Mouse (Mus musculus) adrenal gland, postnatal 36 days (tissue): ENCODE measurements around the gene Ckap2l. TPM values are rescaled to one million over a fixed set of nuclear protein-coding genes. Genes with fewer than 3 reads are reported as not detected.

Experiments
- DNase-seq, 2 experiments: peaks; one replicate each; pipeline ENCODE4 v3.0.0; 2021; ENCODE audit warnings: mixed read lengths in 1 of 2
- total RNA-seq, 2 experiments: library from RNA; stranded (reverse); gene quantifications; 2 replicates each; pipeline ENCODE4 v1.2.3; 2021

The Ckap2l gene
- total RNA-seq, 2 experiments from 2014 or later, result 3.0 to 3.5 TPM

DNA sequence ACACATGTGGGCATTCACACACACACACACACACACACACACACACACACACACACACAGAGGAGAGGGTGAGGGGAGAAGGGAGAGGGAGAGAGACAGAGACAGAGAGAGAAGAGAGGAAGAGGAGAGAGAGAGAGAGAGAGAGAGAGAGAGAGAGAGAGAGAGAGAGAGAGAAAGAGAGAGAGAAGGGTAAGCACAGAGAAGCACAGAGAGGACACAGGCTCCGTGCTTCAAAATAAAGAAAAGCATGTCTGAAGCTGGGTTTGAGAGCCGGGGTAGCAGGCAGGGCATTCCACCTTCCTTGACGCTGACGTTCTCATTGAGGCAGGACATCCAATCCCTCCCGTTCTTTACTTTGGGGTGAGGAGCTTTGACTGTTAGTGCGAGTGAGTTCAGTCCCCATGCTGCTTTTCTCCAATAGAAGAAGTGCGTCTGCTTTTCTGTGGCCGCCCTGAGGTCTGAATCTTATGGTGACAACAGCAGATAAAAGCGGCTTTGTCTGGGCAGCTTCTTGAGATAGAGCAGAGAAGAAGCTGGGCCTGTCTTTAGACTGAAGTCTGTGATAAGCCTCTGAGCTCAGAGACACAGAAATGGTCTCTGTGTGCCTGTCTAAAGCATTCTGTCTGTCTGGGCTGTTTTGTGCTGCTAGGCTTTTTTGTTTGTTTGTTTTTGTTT, 63.1 kb downstream of the Ckap2l start:
- DNase-seq, result no peak

DNA sequence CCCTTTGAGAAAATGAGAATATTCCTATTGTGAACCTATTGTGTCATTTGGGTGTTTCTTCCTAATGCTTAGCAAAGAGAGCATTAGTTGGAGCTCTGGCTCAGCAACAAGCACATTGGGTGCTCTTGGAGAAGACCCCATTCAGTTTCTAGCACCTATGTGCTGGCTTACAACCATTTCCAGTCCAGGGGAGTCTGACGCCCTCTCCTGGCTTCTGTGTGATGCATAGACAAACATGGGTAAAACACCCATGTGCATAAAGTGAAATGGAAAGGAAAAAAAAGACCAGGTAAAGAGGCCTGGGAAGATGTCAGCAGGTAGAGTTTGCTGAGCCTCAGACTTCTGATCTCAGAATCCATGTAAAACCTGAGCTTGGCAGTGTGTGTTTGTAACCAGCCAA, 63.8 kb downstream of the Ckap2l start:
- no peak for DNase-seq

GRCm38 (mm10) chr2:129232484-129232883, 64.5 kb downstream of the Ckap2l start:
- peak; percentile 56 to 66 for DNase-seq

DNA sequence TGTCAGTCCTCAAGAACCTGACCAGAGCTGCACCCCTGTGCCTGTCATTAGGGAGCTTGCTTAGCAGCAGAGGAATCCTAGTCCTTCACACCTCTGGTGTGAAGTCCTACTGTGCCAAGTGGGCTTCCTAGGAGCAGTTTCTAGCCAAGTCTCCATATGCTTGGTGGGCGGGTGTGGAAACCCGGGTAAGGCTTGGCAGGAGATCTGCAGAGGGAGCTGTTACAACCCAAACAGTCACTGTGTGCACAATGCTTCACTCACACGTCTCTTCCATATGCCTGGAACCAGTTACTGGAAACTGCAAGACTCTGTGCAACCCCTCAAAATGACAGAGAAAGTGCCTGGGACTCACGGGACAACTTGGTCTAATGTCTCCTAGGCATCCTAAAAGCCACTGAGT, 65.0 kb downstream of the Ckap2l start:
- DNase-seq, result no peak

DNA sequence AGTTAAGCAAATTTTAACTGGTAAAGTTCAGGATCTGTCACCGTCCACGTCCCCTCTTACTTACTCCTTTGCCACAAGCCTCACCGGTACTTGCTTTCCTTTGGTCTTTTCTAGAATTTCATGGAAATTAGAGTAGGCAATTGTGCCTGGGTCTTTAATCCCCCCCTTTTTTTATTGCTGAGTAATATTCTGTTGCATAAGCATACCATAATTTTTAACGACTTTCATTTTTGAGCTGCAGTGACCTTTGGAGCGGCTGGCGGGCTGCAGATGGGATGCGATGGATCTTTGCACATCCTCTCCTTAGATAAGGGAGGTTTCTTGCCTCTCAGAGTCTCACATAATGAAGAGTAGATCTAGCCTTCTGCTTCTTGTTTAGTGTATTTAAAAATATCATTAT, 67.7 kb downstream of the Ckap2l start:
- DNase-seq, result no peak

DNA sequence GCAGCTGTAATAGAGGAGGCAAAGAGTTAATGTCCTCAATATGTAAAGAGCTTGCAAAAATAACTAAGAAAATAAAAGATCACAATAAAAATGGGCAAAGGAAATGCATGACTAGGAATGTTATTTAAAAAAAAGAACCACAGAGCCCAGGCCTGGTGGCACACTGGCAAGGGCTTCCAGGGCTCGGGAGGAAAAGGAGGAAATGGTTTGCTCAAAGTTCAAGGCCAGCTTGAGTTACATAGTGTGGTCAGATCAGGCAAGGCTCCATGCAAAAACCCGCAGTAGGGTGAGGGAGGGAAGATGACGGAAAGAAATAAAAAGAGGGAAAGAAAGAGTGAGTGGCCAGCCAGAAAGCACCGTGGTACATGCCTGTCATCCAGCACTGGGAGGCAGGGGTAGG, 68.4 kb downstream of the Ckap2l start:
- DNase-seq, result no peak

DNA sequence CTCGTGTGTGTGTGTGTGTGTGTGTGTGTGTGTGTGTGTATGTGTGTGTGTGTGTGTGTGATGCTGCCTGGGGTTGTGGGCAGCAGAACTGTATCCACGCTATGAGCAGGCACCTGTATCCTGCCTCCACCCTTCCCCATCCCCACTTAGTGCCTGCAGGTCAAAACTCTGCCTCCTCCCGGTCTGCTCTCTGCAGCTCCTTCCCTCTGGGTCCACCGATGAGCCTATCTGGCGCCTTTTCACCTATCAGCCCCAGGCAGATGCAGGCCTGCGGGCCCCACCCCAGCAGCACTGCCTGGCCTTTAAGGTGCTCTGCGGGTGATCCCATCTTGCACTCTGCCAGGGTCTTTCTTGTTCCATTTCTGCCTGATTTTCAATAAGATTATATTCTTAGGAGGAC, 69.3 kb downstream of the Ckap2l start:
- no peak for DNase-seq

DNA sequence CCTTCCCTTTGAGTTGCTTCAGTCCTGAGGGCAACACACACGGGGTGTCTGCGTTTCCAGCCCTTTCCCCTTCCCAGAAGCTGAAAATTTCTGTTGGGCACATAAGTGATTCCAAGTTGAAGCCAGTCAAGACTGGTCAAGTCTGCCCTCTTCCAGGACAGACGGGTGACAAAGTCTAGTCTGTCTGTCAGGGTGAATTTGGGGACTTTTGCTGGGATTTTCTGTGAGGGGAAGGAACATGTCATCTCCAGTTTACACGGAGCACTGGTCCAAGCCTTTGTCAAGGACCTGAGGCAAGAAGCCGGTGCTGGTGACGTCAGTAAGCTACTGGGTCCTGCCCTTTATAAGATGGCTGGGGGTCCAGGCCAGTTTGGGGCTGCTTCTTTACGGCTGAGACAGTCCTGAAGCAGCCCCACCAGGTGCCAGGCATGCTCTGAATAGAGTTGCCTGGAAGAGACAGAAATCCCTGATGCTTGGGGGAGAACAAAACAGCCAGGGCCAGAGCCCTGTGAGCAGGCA, 69.9 kb downstream of the Ckap2l start:
- DNase-seq, result no peak

DNA sequence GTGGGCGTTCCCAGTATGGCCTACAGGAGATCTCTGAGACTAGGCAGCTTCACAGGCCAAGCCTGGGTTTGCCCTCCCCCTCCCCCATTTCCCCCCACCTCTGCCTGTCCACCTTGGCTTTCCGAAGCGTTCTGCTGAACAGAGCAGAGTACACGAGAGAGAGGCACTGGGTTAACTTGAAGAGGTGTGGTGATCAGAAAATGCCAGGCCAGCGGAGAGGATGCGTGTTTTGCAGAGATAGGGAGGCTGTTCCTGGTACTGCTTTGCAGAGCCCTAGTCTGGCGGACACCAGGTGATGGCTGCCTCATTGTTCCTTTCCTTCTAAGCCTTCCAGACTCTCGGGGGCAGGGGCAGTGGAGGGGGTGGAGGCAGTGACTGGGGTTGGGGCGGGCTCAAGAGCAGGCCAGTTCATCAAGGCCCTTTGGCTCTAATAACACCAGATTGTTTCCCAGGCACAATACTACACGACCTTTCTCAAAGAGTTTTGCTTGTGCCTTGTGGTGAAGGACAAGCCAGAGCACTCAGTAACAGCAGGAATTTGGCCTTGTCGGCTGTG, 70.6 kb downstream of the Ckap2l start:
- DNase-seq, result peak; percentile 20 to 27

GRCm38 (mm10) chr2:129225251-129225819, 71.7 kb downstream of the Ckap2l start:
- no peak for DNase-seq

DNA sequence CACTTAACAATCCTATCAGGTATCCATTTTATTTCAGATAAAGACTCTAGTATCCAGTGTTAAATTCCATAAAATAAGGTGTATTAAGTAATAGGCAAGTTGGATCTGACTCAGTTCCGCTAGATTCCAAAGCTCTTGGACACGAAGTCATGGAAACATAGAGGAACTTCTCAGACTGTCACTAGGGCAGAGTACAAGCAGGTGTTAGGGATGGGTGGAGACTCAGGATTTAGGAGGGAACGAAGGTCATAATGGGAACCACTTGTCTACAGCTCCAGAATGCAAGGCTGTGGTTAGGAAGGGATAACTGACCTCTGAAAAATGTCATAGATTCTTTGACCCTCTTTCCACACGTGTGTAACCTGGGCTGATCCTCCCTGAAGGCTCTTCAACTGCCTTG, 72.8 kb downstream of the Ckap2l start:
- no peak for DNase-seq

DNA sequence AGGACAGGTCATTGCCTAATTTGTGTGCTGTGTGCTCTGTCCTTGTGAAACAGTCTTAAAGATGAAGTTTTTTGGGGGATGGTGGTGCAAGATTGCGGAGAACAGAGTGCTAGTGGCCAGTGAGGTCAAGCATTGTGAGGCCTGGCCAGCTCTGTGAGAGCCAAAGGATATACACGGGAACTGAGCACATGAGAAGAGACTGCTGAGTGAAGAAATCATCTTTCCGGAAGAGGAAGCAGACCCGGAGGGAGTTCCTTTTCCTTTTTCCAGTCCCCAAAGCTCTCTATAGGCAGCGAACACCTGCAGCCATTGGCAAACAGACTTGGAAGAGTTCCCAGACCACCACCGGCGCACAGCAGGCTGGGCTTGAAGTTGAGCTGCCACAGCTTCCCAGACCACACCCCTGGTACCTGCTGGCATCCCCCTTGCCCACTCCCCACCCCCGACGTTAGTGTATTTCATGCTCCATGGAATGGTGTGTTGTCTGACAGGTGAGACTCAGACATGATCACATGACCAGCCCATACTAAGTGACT, 75.8 kb downstream of the Ckap2l start:
- DNase-seq, result no peak

DNA sequence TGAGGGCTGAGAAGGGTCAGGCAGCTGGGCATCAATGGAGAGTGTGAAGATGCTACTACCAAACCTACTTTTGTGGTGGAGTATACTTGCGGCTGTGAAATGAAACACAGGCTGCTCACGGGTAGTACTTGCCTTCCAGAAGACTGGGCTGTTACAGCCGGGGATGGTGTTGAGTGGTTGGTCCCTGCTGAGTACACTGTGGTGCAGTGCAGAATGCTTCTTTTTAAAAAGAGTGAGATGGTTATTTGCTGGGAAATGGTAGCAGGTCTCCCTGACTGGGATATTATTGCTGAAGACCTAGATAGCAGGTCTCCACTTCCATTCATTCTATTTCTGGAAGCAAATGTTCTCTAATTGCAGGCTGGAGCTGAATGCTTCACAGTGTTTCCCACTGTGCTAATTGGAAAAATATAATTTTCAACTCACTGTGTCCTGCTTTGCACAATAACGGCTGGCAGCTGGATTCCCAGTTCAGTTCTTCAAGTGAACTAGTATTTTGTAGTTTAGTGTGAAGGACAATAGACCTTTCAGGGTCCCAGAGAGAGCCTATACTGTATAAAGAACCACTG, 78.4 kb downstream of the Ckap2l start:
- DNase-seq, result no peak

Other genes with a start within 250 kb of the Ckap2l start
- gene Vinac1, start 249.0 kb downstream of the Ckap2l start, total RNA-seq, result under 1 TPM; 0.07 to 0.10 TPM
- 10 to 100 TPM; 10.7 to 12.1 TPM for gene Ttl, start 231.3 kb downstream of the Ckap2l start, total RNA-seq
- gene Polr1b, start 196.2 kb downstream of the Ckap2l start, total RNA-seq, result 10 to 100 TPM; 14.4 to 19.8 TPM
- gene Chchd5, start 167.5 kb downstream of the Ckap2l start, total RNA-seq, result 10 to 100 TPM; 17.0 to 23.4 TPM
- 10 to 100 TPM; 16.1 to 20.3 TPM for gene Slc20a1, start 98.4 kb downstream of the Ckap2l start, total RNA-seq
- gene Il1a, start 12.8 kb upstream of the Ckap2l start, total RNA-seq, result under 1 TPM in 1 of 2 experiments, not detected in 1; 0.17 TPM
- 1 to 10 TPM in 1 of 2 experiments, under 1 TPM in 1; 0.82 to 1.7 TPM for gene Il1b, start 73.9 kb upstream of the Ckap2l start, total RNA-seq
- not detected for gene F830045P16Rik, start 239.4 kb upstream of the Ckap2l start, total RNA-seq